Mouse (Mus musculus) stomach, embryonic 14.5 days (tissue): ENCODE data around the gene Hcn4. TPM values are rescaled to one million over a fixed set of nuclear protein-coding genes. Genes with fewer than 3 reads are reported as not detected.

Source experiments
- ATAC-seq: fragments of 200-750 bp; cut with Nextera tagmentation; 2 replicates; pipeline ENCODE4 v1.8.0; 2017; ENCODE audit warnings: low read depth, moderate TSS enrichment; ENCODE audit not compliant: insufficient number of reproducible peaks, insufficient read depth, low FRiP score
- H3K27ac ChIP-seq: fragments of 300-500 bp; sonication (generic); 2 replicates; pipeline ENCODE4 v1.5.1; 2014; ENCODE audit warnings: mild to moderate bottlenecking, low read length, moderate library complexity, mixed read lengths
- H3K27me3 ChIP-seq: fragments of 300-500 bp; sonication (generic); 2 replicates; pipeline ENCODE4 v1.6.1; 2014; ENCODE audit warnings: low read length, control low read depth, mixed read lengths; ENCODE audit not compliant: control insufficient read depth, insufficient read depth
- H3K36me3 ChIP-seq: fragments of 300-500 bp; sonication (generic); 2 replicates; pipeline ENCODE4 v1.6.1; 2014; ENCODE audit warnings: mild to moderate bottlenecking, control low read depth, low read length, moderate library complexity, mixed read lengths; ENCODE audit not compliant: control insufficient read depth, insufficient read depth
- H3K4me1 ChIP-seq: fragments of 300-500 bp; sonication (generic); 2 replicates; pipeline ENCODE4 v1.6.1; 2014; ENCODE audit warnings: low read length, control low read depth, mixed read lengths; ENCODE audit not compliant: control insufficient read depth, insufficient read depth
- H3K4me2 ChIP-seq: fragments of 300-500 bp; sonication (generic); replicated peaks from 2 replicates; pipeline ENCODE4 v1.6.1; 2014; ENCODE audit warnings: low read depth, low read length, control low read depth
- H3K4me3 ChIP-seq: fragments of 300-500 bp; sonication (generic); 2 replicates; pipeline ENCODE4 v1.5.1; 2014; ENCODE audit warnings: low read depth, low read length, control low read depth
- H3K9ac ChIP-seq: fragments of 300-500 bp; sonication (generic); replicated peaks from 2 replicates; pipeline ENCODE4 v1.6.1; 2014; ENCODE audit warnings: low read depth, mild to moderate bottlenecking, control low read depth, low read length, moderate library complexity, mixed read lengths
- H3K9me3 ChIP-seq: fragments of 300-500 bp; sonication (generic); 2 replicates; pipeline ENCODE4 v1.6.1; 2016; ENCODE audit warnings: low read depth, low read length, control low read depth; ENCODE audit not compliant: control insufficient read depth
- WGBS: fragments of 180-500 bp; shearing (Covaris S2); extraction: QIAGEN DNeasy Blood & Tissue Kit; methylation state at CpG from one replicate; pipeline ENCODE4 v1.1.7; 2014; 5-methylcytosine and 5-hydroxymethylcytosine counted together
- polyA plus RNA-seq: library from polyadenylated mRNA; unstranded; fragments of >200 nt; fragmentation: Nextera tagmentation; extraction: Ambion mirVana; gene quantifications from 2 replicates; pipeline ENCODE4 v1.2.1, GENCODE M21; 2014

Hcn4 gene
- polyA plus RNA-seq, 1 experiment from 2014 or later: 0.51 TPM

DNA sequence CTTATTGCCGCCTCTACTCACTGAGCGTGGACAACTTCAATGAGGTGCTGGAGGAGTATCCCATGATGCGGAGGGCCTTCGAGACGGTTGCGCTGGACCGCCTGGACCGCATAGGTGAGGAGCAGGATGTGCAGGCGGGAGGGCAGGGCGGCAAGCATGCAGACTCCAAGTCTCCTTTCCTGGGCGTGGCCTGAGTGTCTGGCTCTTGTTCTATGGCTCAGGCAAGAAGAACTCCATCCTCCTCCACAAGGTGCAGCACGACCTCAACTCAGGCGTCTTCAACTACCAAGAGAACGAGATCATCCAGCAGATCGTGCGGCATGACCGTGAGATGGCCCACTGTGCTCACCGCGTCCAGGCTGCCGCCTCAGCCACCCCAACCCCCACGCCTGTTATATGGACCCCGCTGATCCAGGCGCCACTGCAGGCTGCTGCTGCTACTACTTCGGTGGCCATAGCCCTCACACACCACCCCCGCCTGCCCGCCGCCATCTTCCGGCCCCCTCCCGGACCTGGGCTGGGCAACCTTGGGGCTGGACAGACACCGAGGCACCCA, 35.9 kb downstream of the Hcn4 start:
- Histone ChIP-seq H3K4me3 (no peak overlapping the region), H3K27me3 (no peaks in the 10 kb centered on the region), H3K27ac (no peak overlapping the region), H3K4me2 (peak overlapping the region; percentile 16; the same call in 1 of the 2 replicates), H3K9ac (no peak overlapping the region), H3K9me3 (no peaks in the 10 kb centered on the region), H3K36me3 (no peaks in the 10 kb centered on the region), H3K4me1 (no peaks in the 10 kb centered on the region)
- WGBS: 31% methylated on average over 30 of the region's 30 CpGs
- ATAC-seq: no peak

DNA sequence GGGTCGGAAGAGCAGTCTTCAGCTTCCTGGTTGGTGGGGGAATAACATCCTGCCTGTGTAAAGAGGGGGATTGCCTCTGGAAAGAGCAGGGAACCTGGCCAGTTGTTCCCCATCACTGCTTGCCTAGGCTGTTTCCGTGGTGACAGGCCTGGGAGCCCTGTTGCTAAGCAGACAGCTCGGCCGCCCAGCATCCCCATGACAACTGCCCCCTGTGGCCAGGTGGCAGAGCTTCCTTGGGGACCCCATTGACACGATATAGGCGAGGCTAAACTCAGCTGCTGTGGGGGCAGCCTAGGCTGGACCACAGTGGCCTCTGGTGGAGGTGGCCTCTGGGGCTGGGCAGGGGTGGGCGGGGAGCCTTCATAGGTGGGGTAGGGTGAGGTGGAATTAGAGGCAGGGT, 40.6 kb downstream of the Hcn4 start:
- Histone ChIP-seq H3K4me1 (no peaks in the 10 kb centered on the region), H3K36me3 (no peaks in the 10 kb centered on the region), H3K27ac (no peak overlapping the region), H3K4me3 (no peak overlapping the region), H3K27me3 (no peaks in the 10 kb centered on the region), H3K9ac (no peak overlapping the region), H3K9me3 (no peaks in the 10 kb centered on the region), H3K4me2 (no peak overlapping the region)
- ATAC-seq: no peak
- WGBS: 21% methylated on average over 7 of the region's 7 CpGs

DNA sequence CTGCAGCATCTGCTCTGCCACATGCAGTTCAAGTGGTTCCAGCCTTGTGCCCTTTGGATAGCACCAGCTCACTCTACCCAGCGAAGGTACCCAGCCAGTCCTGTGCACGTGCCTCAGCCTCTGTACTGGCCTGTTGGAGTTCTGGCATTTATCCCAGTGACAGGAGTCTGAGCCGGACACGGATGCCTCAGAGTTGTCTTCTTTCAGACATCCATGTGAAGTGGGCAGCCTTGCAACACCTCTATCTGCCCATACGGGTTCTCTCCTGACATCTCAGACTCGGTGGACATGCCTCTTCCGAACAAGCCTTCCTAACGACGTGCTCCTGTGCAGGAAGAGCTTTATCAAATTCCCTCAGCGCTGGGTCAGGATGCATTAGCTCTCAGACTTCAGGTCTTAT, 47.9 kb downstream of the Hcn4 start:
- no peak for ATAC-seq
- H3K36me3 ChIP-seq: peaks cover 3% of the 10 kb centered on the region
- no peak overlapping the region for H3K4me3 ChIP-seq
- H3K27me3 ChIP-seq: no peaks in the 10 kb centered on the region
- no peaks in the 10 kb centered on the region for H3K4me1 ChIP-seq
- H3K9ac ChIP-seq: no peak overlapping the region
- no peak overlapping the region for H3K27ac ChIP-seq
- H3K4me2 ChIP-seq: no peak overlapping the region
- 64% methylated on average over 10 of the region's 10 CpGs for WGBS
- H3K9me3 ChIP-seq: no peaks in the 10 kb centered on the region

DNA sequence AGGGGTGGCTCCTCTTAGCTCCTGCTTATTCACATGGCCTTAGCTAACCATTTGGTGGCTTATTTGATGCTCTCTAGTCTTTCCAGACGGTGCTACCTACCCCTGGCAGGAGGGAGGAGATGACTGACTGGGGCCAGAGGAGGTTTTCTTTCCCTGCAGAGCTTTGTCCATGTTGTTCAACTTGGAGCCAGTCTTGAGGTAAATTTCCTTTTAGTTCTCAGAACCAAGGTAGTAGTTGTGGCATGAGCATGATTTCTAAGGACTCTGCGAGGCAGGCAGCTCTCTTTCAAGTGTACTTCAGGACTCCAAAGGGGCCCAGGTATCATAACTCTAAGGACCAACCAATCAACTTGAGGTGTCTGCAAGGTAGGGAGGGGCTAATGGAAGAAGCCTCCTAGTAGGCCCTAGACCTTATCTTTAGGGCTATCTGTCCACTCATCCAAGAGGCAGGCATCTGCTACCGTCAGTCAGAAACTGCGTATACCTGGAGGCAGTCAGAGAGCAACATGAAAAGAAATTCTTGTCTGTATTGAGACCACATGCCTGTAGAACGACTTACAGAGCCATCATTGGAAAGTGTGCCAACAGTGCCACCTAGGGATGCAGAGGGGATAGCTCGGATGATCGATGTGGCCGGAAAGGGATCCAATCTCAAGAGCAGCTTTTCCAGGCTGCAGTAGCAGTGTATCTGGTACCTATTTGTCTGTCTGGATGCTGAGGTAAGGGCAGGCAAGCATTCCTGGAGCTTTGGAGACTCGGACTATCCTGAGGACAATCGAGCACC, 50.5 kb downstream of the Hcn4 start:
- Histone ChIP-seq H3K27me3 (no peaks in the 10 kb centered on the region), H3K9me3 (no peaks in the 10 kb centered on the region), H3K36me3 (peaks cover 24% of the 10 kb centered on the region), H3K4me1 (no peaks in the 10 kb centered on the region), H3K9ac (no peak overlapping the region), H3K4me2 (no peak overlapping the region), H3K27ac (no peak overlapping the region), H3K4me3 (no peak overlapping the region)
- ATAC-seq: peak; percentile 37; the same call in 1 of the 2 replicates
- WGBS: 46% methylated on average over 10 of the region's 10 CpGs

DNA sequence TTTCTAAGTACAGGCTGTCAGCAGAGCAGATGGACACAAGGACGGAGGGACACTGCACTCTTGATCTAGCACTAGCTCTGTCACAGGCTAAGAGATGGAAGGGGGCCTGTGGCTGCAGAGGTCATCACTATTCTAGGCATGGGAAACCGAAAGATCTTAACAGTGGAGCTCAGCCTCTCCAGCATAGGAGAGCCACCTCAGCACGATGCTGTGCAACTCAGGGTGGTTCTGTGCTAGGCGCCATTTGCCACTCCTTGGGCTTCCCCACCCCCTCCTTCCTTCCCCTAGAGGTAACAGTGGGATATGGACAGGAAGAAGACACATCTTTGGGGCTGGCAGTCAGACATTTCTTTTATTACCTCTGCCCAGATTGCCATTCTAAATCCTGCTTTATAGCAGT, 51.1 kb downstream of the Hcn4 start:
- Histone ChIP-seq H3K4me3 (no peak overlapping the region), H3K27ac (no peak overlapping the region), H3K9ac (no peak overlapping the region), H3K9me3 (no peaks in the 10 kb centered on the region), H3K4me1 (no peaks in the 10 kb centered on the region), H3K4me2 (no peak overlapping the region), H3K27me3 (no peaks in the 10 kb centered on the region), H3K36me3 (peaks cover 27% of the 10 kb centered on the region)
- ATAC-seq: no peak
- 79% methylated on average over 4 of the region's 4 CpGs for WGBS

DNA sequence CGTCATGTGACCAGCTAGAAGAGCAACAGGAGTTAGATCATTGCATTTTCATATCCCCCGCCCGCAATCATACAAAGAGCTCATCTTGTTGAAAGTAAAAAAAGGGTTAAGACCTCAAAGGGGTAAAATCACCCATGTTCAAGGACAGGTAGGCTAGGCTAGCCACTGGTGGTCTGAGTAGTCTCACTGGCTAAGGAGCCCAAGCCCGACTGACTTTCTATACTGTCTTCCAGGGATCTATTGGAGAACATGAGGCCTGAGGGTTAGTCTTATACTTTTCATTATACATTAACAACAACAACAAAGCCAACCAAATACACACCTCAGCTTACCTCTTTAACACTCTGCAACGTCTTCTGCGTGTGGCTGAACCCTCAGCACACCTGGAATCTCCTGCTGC, 52.2 kb downstream of the Hcn4 start:
- no peak overlapping the region for H3K4me3 ChIP-seq
- H3K27me3 ChIP-seq: no peaks in the 10 kb centered on the region
- H3K27ac ChIP-seq: no peak overlapping the region
- peaks cover 35% of the 10 kb centered on the region for H3K36me3 ChIP-seq
- no peaks in the 10 kb centered on the region for H3K4me1 ChIP-seq
- no peak overlapping the region for H3K9ac ChIP-seq
- H3K9me3 ChIP-seq: no peaks in the 10 kb centered on the region
- no peak for ATAC-seq
- 88% methylated on average over 6 of the region's 6 CpGs for WGBS
- H3K4me2 ChIP-seq: no peak overlapping the region

DNA sequence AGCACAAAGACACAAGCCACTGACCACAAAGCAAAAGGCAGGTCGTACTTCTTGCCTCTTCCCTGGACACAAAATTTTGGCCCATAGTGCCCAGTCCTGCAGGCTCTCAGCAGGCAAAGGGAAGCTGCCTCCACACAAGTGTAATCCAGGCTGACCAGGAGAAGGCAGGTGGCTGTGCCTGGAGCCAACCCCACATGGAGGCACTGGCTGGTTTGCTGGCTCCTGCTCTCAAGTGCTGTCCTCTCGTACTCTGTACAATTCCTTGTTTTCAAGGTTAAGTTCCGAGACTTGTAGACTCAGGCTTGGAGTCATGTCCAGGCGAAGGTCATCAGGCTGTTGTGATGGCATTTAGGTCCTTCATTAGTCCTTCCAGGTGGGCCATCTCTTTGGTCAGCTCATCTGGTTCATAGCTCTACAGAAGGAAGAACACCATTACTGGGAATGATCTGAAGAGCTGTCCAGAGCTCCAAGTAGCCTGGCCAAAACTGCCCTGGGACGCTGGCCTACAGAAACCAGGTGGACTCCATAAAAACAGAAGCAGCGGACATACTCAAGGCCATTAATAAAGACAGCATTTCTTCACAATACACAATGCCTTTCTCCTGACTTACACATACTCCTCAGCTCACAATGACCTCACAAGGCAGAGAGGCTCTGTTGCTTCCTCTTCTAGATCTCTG, 53.9 kb downstream of the Hcn4 start:
- no peaks in the 10 kb centered on the region for H3K4me1 ChIP-seq
- H3K27me3 ChIP-seq: no peaks in the 10 kb centered on the region
- WGBS: 89% methylated on average over 6 of the region's 6 CpGs
- no peak for ATAC-seq
- no peak overlapping the region for H3K27ac ChIP-seq
- no peak overlapping the region for H3K4me2 ChIP-seq
- no peaks in the 10 kb centered on the region for H3K9me3 ChIP-seq
- peaks cover 49% of the 10 kb centered on the region for H3K36me3 ChIP-seq
- no peak overlapping the region for H3K9ac ChIP-seq
- no peak overlapping the region for H3K4me3 ChIP-seq

DNA sequence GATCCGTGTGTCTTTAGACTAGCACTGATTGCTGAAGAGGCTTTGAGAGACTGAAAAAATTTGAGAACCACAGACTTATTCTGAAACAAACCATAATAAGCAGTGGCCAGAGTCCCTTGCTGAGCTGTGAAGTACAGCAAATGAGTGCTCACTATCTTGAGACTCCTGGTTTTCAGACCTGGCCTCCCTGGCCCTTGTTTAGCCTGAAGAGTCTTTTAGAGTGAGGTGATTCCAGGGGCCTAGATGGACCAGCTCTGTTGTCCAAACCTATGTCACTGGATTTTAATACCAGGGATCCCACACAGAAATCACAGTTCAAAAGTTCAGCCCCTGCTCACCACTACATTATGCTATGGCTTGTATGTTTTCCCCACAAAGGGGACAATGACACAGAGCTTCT, 56.6 kb downstream of the Hcn4 start:
- Histone ChIP-seq H3K9ac (no peak overlapping the region), H3K9me3 (no peaks in the 10 kb centered on the region), H3K27me3 (no peaks in the 10 kb centered on the region), H3K4me3 (no peak overlapping the region), H3K4me2 (no peak overlapping the region), H3K36me3 (peaks cover 57% of the 10 kb centered on the region), H3K4me1 (no peaks in the 10 kb centered on the region), H3K27ac (no peak overlapping the region)
- no peak for ATAC-seq
- WGBS: 91% methylated on average over 1 of the region's 1 CpGs
